Mouse (Mus musculus): ENCODE measurements at regions not wholly inside any gene's neighbourhood (a gene's known extent, or its start where the extent isn't known, plus 50 kb on each side); places are given as distances from the start of the nearest gene placed in this dataset.

GRCm38 (mm10) chr12:79966289-79966615, 146.6 kb downstream of the Zfp36l1 start:
- DNase-seq = no peak

GRCm38 (mm10) chr12:79965471-79966288, 147.1 kb downstream of the Zfp36l1 start:
- DNase-seq = peak; percentile 53

- no peak for DNase-seq
Observed at GRCm38 (mm10) chr12:79963443-79964025, 149.3 kb downstream of the Zfp36l1 start.

GRCm38 (mm10) chr12:79962649-79963236, 150.1 kb downstream of the Zfp36l1 start:
- DNase-seq = no peak

- no peak for DNase-seq
Observed at GRCm38 (mm10) chr12:79961881-79962280, 150.9 kb downstream of the Zfp36l1 start.

- DNase-seq = no peak
Observed at GRCm38 (mm10) chr12:79961076-79961475, 151.7 kb downstream of the Zfp36l1 start.

- DNase-seq = no peak
Observed at GRCm38 (mm10) chr12:79960446-79960845, 152.4 kb downstream of the Zfp36l1 start.

GRCm38 (mm10) chr12:79959540-79960305, 153.1 kb downstream of the Zfp36l1 start:
- DNase-seq = no peak

- DNase-seq = no peak
Observed at GRCm38 (mm10) chr12:79957211-79957610, 155.6 kb downstream of the Zfp36l1 start.

- no peak for DNase-seq
Observed at GRCm38 (mm10) chr12:79956351-79956750, 156.5 kb downstream of the Zfp36l1 start.

- no peak for DNase-seq
Observed at GRCm38 (mm10) chr12:79955501-79955900, 157.3 kb downstream of the Zfp36l1 start.

GRCm38 (mm10) chr12:79950579-79951112, 162.2 kb downstream of the Zfp36l1 start:
- DNase-seq = no peak

- no peak for DNase-seq
Observed at GRCm38 (mm10) chr12:79949101-79949824, 163.6 kb downstream of the Zfp36l1 start.

- no peak for DNase-seq
Observed at GRCm38 (mm10) chr12:79947574-79947973, 165.2 kb downstream of the Zfp36l1 start.

GRCm38 (mm10) chr12:79946777-79947176, 166.0 kb downstream of the Zfp36l1 start:
- DNase-seq = no peak

- DNase-seq = no peak
Observed at GRCm38 (mm10) chr12:79945899-79946298, 166.9 kb downstream of the Zfp36l1 start.

GRCm38 (mm10) chr12:79944714-79945493, 167.9 kb downstream of the Zfp36l1 start:
- DNase-seq = no peak

- DNase-seq = no peak
Observed at GRCm38 (mm10) chr12:79944090-79944489, 168.7 kb downstream of the Zfp36l1 start.

GRCm38 (mm10) chr12:79942563-79943131, 170.2 kb downstream of the Zfp36l1 start:
- no peak for DNase-seq

GRCm38 (mm10) chr12:79941828-79942227, 171.0 kb downstream of the Zfp36l1 start:
- no peak for DNase-seq

- DNase-seq = no peak
Observed at GRCm38 (mm10) chr12:79939436-79939835, 173.4 kb downstream of the Zfp36l1 start.

Measured in right cerebral cortex, adult 18-20 months (tissue).